Mouse (Mus musculus) ovary, adult 18-20 months (tissue): ENCODE measurements around the gene Bcl2l14.

Experiments used
- DNase-seq: peaks from one replicate; pipeline ENCODE4 v3.0.0; 2022; ENCODE audit warnings: low spot score, mixed read lengths

Bcl2l14 gene

GRCm38 (mm10) chr6:134403684-134404070 is 7.6 kb downstream of the Bcl2l14 start:
- no peak for DNase-seq

- DNase-seq: no peak
These were observed 11.1 kb downstream of the Bcl2l14 start for GRCm38 (mm10) chr6:134407226-134407625.

- DNase-seq: no peak
These were observed 17.8 kb downstream of the Bcl2l14 start for GRCm38 (mm10) chr6:134413706-134414531.

- no peak for DNase-seq
These were observed 18.4 kb downstream of the Bcl2l14 start for GRCm38 (mm10) chr6:134414532-134414883.

- DNase-seq: no peak
These were observed 20.5 kb downstream of the Bcl2l14 start for GRCm38 (mm10) chr6:134416556-134417105.

- DNase-seq: no peak
These were observed 21.8 kb downstream of the Bcl2l14 start for GRCm38 (mm10) chr6:134417886-134418285.

- no peak for DNase-seq
These were observed 24.3 kb downstream of the Bcl2l14 start for GRCm38 (mm10) chr6:134420375-134420774.

GRCm38 (mm10) chr6:134421921-134422320 is 25.8 kb downstream of the Bcl2l14 start:
- DNase-seq: no peak

- DNase-seq: peak; percentile 32
These were observed 29.1 kb downstream of the Bcl2l14 start for GRCm38 (mm10) chr6:134425216-134425717.

GRCm38 (mm10) chr6:134427165-134427564 is 31.0 kb downstream of the Bcl2l14 start:
- no peak for DNase-seq

- no peak for DNase-seq
These were observed 32.3 kb downstream of the Bcl2l14 start for GRCm38 (mm10) chr6:134428455-134428854.

GRCm38 (mm10) chr6:134430161-134430799 is 34.2 kb downstream of the Bcl2l14 start:
- DNase-seq: no peak

GRCm38 (mm10) chr6:134431583-134431982 is 35.5 kb downstream of the Bcl2l14 start:
- no peak for DNase-seq

GRCm38 (mm10) chr6:134433281-134433680 is 37.2 kb downstream of the Bcl2l14 start:
- DNase-seq: no peak

GRCm38 (mm10) chr6:134434044-134434443 is 37.9 kb downstream of the Bcl2l14 start:
- DNase-seq: no peak

GRCm38 (mm10) chr6:134434866-134435390 is 38.8 kb downstream of the Bcl2l14 start:
- DNase-seq: no peak

GRCm38 (mm10) chr6:134436955-134437354 is 40.8 kb downstream of the Bcl2l14 start:
- no peak for DNase-seq

- DNase-seq: peak; percentile 5
These were observed 43.4 kb downstream of the Bcl2l14 start for GRCm38 (mm10) chr6:134439401-134440021.

GRCm38 (mm10) chr6:134440023-134440422 is 43.9 kb downstream of the Bcl2l14 start:
- DNase-seq: no peak

- no peak for DNase-seq
These were observed 45.6 kb downstream of the Bcl2l14 start for GRCm38 (mm10) chr6:134441716-134442115.

GRCm38 (mm10) chr6:134442219-134442618 is 46.1 kb downstream of the Bcl2l14 start:
- no peak for DNase-seq

GRCm38 (mm10) chr6:134443198-134443904 is 47.2 kb downstream of the Bcl2l14 start:
- no peak for DNase-seq
